Mouse (Mus musculus): ENCODE results near the gene Nsf.

Nsf gene

GRCm38 (mm10) chr11:103941351-103941750, 12.5 kb downstream of the Nsf start:
- no peak for DNase-seq (ENCODE audit: low spot score)

- no peak for DNase-seq (ENCODE audit: low spot score)
Measured at GRCm38 (mm10) chr11:103940887-103941286, 13.0 kb downstream of the Nsf start.

- DNase-seq (ENCODE audit: low spot score) = no peak
Measured at GRCm38 (mm10) chr11:103937976-103938728, 15.7 kb downstream of the Nsf start.

GRCm38 (mm10) chr11:103937451-103937850, 16.4 kb downstream of the Nsf start:
- no peak for DNase-seq (ENCODE audit: low spot score)

- no peak for DNase-seq (ENCODE audit: low spot score)
Measured at GRCm38 (mm10) chr11:103935717-103936116, 18.1 kb downstream of the Nsf start.

- no peak for DNase-seq (ENCODE audit: low spot score)
Measured at GRCm38 (mm10) chr11:103933886-103934285, 20.0 kb downstream of the Nsf start.

- DNase-seq (ENCODE audit: low spot score) = no peak
Measured at GRCm38 (mm10) chr11:103923957-103924356, 29.9 kb downstream of the Nsf start.

- no peak for DNase-seq (ENCODE audit: low spot score)
Measured at GRCm38 (mm10) chr11:103923272-103923671, 30.6 kb downstream of the Nsf start.

- DNase-seq (ENCODE audit: low spot score) = no peak
Measured at GRCm38 (mm10) chr11:103922812-103923211, 31.0 kb downstream of the Nsf start.

- DNase-seq (ENCODE audit: low spot score) = peak; percentile 69
Measured at GRCm38 (mm10) chr11:103920665-103921064, 33.2 kb downstream of the Nsf start.

- no peak for DNase-seq (ENCODE audit: low spot score)
Measured at GRCm38 (mm10) chr11:103916807-103917206, 37.0 kb downstream of the Nsf start.

GRCm38 (mm10) chr11:103915686-103916085, 38.2 kb downstream of the Nsf start:
- no peak for DNase-seq (ENCODE audit: low spot score)

GRCm38 (mm10) chr11:103910993-103911585, 42.8 kb downstream of the Nsf start:
- DNase-seq (ENCODE audit: low spot score) = peak; percentile 87

GRCm38 (mm10) chr11:103910531-103910930, 43.3 kb downstream of the Nsf start:
- DNase-seq (ENCODE audit: low spot score) = no peak

GRCm38 (mm10) chr11:103909809-103910208, 44.0 kb downstream of the Nsf start:
- DNase-seq (ENCODE audit: low spot score) = no peak

- no peak for DNase-seq (ENCODE audit: low spot score)
Measured at GRCm38 (mm10) chr11:103909396-103909795, 44.5 kb downstream of the Nsf start.

- no peak for DNase-seq (ENCODE audit: low spot score)
Measured at GRCm38 (mm10) chr11:103906051-103906719, 47.7 kb downstream of the Nsf start.

GRCm38 (mm10) chr11:103905506-103905905, 48.4 kb downstream of the Nsf start:
- DNase-seq (ENCODE audit: low spot score) = no peak

- DNase-seq (ENCODE audit: low spot score) = no peak
Measured at GRCm38 (mm10) chr11:103901581-103901966, 52.3 kb downstream of the Nsf start.

- DNase-seq (ENCODE audit: low spot score) = no peak
Measured at GRCm38 (mm10) chr11:103900803-103901580, 52.9 kb downstream of the Nsf start.

- DNase-seq (ENCODE audit: low spot score) = no peak
Measured at GRCm38 (mm10) chr11:103896966-103897750, 56.7 kb downstream of the Nsf start.

GRCm38 (mm10) chr11:103896056-103896455, 57.8 kb downstream of the Nsf start:
- no peak for DNase-seq (ENCODE audit: low spot score)

All from embryo, embryonic 10.5 days (tissue).